Mouse (Mus musculus) heart, postnatal 36 days (tissue): ENCODE data around the gene Itga1. TPM values are rescaled to one million over a fixed set of nuclear protein-coding genes. Genes with fewer than 3 reads are reported as not detected.

Experiments
- DNase-seq, 2 experiments: peaks; one replicate each; pipeline ENCODE4 v3.0.0; 2021 to 2022
- intact Hi-C: fragments of 180-260 bp; cut with DNase I; formaldehyde crosslinking; loops from one replicate; pipeline ENCODE4 v1.15.1; 2025
- total RNA-seq, 2 experiments: library from RNA; stranded (reverse); gene quantifications; 2 replicates each; pipeline ENCODE4 v1.2.3; 2021

Gene Itga1
- total RNA-seq, 2 experiments from 2014 or later, result 38.2 to 42.4 TPM

DNA sequence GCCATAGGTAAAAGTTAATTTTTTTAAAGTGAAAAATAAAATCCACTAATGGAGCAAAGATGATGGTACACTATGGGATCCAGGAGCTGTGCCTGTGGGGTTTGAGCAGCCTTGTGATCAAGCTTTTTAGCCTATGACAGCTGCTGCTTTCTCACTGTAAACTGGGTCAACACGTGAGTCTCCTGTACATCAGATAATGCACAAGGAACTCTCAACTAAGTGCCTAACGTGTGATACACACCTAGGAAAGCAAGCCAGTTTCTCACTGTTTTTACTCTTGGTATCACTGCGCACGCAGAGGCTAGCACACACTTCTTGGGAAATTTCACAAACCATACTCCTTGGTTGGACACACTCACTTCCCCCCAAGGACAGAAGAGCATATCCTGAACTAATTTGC lies 187.2 kb downstream of the Itga1 start:
- intact Hi-C loops, result no loop called here
- DNase-seq, result no peak

DNA sequence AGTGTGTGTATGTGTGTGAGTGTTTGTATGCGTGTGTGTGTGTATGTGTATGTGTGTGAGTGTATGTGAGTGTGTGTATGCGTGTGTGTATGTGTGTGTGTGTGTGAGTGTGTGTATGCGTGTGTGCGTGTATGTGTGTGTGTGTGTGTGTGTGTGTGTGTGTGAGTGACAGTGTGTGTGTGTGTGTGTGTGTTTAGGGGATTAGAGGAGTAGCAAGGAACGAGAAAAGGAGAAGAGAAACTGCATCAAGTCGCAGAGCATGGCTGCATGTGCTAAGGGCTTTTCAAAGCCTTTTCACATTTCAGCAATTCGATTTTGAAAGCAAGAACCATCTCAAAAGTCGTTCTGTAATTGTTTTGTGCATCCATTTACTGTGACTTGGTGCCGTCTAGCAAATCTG lies 191.1 kb downstream of the Itga1 start:
- no peak for DNase-seq
- intact Hi-C loops, result no loop called here

GRCm38 (mm10) chr13:114909514-114909913 lies 192.2 kb downstream of the Itga1 start:
- intact Hi-C loops, result no loop called here
- DNase-seq, result no peak

- intact Hi-C loops, result no loop called here
- DNase-seq, result no peak
Measured at GRCm38 (mm10) chr13:114907876-114908275, 193.9 kb downstream of the Itga1 start.

Other genes with a start within 250 kb of the Itga1 start
- gene Itga2, start 169.9 kb downstream of the Itga1 start, total RNA-seq, result 1 to 10 TPM in 1 of 2 experiments, under 1 TPM in 1; 0.39 to 1.2 TPM
- gene Pelo, start 11.8 kb downstream of the Itga1 start, total RNA-seq, result 10 to 100 TPM; 17.2 to 17.8 TPM
- gene Gm49395, start within 50 bp of the Itga1 start, total RNA-seq, result 10 to 100 TPM; 10.5 to 11.9 TPM